Mouse (Mus musculus): ENCODE measurements around the gene Slc25a26.

- no peak for TF ChIP-seq POLR2A (IDR thresholded peaks at IDR 0.05; ENCODE audit: control insufficient read depth, low read depth, low read length)
- no peak for TF ChIP-seq CTCF (IDR thresholded peaks at IDR 0.05; ENCODE audit: control insufficient read depth, insufficient read depth, insufficient replicate concordance, low read depth, low read length)
Measured at GRCm38 (mm10) chr6:94594711-94595110, 94.6 kb downstream of the Slc25a26 start.

All from testis, adult 2 months (tissue).